Mouse (Mus musculus) spleen, adult 2 months (tissue): Measurements from ENCODE around the gene Kdm7a.

Source experiments
- CTCF ChIP-seq: fragments of 200-500 bp; IDR thresholded peaks from 2 replicates; pipeline ENCODE4 v1.5.1; 2011; ENCODE audit warnings: mild to moderate bottlenecking, inconsistent platforms; ENCODE audit not compliant: insufficient read depth, insufficient read length, insufficient replicate concordance; ENCODE audit errors: extremely low read depth
- POLR2A ChIP-seq: fragments of 200-500 bp; IDR thresholded peaks from 2 replicates; pipeline ENCODE4 v1.6.1; 2011; ENCODE audit warnings: low read depth, low read length, inconsistent platforms

DNA sequence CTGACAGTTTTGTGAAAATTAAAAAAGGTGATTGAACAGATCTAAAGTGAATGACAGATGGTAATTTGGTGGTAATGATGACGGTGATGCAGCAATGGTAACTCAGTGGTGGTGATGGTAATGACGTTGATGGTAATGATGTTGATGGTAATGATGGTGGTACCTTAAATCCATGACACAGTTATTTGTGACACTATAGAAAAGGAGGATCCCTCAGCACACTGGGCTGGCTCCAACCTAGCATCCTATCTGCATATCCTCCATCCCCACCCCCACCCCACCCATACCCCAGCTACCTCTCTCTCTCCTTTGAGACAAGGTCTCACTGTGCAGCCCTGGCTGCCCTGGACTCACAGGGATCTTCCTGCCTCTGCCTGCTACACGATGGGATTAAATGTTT is 34.4 kb upstream of the Kdm7a start:
- TF ChIP-seq CTCF (no peak), POLR2A (no peak)
